Mouse (Mus musculus) brain, adult 10 weeks (tissue): ENCODE measurements around the gene Hist1h2ag. TPM values are rescaled to one million over a fixed set of nuclear protein-coding genes. Genes with fewer than 3 reads are reported as not detected.

ENCODE experiments used
- polyA plus RNA-seq: library from polyadenylated mRNA; stranded (reverse); fragments of 350-450 nt; fragmentation: Illumina TruSeq; extraction: RNeasy Lipid Tissue Mini Kit (QIAGEN cat#74804); gene quantifications from one replicate; pipeline ENCODE4 v1.2.3, GENCODE M21; 2015; ENCODE audit warnings: low read depth, low replicate concordance

The Hist1h2ag gene
- not detected for polyA plus RNA-seq

DNA sequence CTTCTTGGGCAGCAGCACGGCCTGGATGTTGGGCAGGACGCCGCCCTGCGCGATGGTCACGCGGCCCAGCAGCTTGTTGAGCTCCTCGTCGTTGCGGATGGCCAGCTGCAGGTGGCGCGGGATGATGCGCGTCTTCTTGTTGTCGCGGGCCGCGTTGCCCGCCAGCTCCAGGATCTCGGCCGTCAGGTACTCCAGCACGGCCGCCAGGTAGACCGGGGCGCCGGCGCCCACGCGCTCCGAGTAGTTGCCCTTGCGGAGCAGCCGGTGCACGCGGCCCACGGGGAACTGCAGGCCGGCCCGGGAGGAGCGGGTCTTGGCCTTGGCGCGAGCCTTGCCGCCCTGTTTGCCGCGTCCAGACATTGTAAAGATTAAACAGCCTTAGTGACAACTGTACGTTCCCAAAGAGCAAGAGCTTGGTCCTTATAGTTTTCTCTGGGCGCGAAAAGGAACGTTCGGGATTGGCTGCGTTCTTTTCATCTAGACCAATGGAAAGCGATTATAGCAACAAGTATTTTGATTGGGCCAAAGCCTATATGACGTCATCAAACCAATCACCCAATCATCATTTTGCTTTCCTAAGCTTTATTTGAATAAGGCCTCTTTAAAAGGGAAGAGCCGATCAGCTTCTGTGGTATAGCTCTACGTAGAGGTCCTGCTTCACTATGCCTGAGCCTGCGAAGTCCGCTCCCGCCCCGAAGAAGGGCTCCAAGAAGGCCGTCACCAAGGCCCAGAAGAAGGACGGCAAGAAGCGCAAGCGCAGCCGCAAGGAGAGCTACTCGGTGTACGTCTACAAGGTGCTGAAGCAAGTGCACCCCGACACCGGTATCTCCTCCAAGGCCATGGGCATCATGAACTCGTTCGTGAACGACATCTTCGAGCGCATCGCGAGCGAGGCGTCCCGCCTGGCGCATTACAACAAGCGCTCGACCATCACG lies at the start of gene Hist1h2ag, which contains the start of gene Hist1h2bj:
Hist1h2ag (minus strand) TSS at position 377 of the 935 bp plus-strand sequence.
Hist1h2bj (plus strand) TSS at position 647 of the 935 bp plus-strand sequence.

GRCm38 (mm10) chr13:22084140-22084539 lies 41.4 kb upstream of the Hist1h2ag start, which contains the start of gene Vmn1r188:
Gene Vmn1r188 (plus strand): TSS chr13:22084440.

GRCm38 (mm10) chr13:22041142-22041536 lies 1.6 kb downstream of the Hist1h2ag start, which contains the start of gene Hist1h4i:
Gene Hist1h4i (minus strand): TSS chr13:22041362.

DNA sequence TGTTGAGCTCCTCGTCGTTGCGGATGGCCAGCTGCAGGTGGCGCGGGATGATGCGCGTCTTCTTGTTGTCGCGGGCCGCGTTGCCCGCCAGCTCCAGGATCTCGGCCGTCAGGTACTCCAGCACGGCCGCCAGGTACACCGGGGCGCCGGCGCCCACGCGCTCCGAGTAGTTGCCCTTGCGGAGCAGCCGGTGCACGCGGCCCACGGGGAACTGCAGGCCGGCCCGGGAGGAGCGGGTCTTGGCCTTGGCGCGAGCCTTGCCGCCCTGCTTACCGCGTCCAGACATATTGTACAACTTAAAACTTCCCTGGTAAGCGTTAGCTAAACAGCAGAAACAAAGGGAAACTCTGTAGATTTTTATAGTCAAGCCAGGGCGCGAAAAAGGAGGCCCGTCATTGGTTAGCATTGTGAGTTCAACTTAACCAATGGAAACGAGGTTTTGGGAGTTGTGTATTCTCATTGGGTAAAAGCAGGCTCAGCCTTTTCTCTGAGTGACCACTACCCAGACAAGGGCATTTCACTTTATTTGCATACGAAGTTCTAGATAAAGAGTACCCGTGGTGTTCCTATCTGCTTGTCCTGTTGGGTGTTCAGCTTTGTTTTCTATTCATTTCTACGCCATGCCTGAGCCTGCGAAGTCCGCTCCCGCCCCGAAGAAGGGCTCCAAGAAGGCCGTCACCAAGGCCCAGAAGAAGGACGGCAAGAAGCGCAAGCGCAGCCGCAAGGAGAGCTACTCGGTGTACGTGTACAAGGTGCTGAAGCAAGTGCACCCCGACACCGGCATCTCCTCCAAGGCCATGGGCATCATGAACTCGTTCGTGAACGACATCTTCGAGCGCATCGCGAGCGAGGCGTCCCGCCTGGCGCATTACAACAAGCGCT lies 7.2 kb downstream of the Hist1h2ag start, which contains the start of the genes Hist1h2ah and Hist1h2bk:
Hist1h2ah (minus strand) TSS at position 302 of the 882 bp plus-strand sequence.
Hist1h2bk (plus strand) TSS at position 604 of the 882 bp plus-strand sequence.

DNA sequence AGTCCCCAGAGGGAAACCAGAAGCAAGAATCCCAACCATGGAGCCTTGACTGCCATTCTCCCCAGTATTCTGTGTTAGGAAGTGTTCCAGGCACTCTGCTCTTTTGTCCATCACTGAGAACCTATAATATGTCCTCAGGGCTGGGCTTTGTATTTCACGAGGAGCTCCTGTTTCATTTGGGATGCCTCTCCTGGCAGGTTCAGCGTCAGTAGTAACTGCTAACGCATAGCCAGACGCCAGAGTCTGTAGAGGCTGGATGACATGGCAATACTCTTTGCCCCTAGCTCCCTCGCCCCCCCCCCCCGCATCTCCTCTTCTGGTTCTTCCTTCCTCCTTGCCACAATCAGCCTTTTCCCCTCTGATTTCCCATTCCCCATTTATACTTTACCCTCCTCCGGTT lies 33.1 kb downstream of the Hist1h2ag start, which contains the start of gene Prss16:
Prss16 (minus strand) TSS at position 101 of the 400 bp plus-strand sequence.

Other genes with a start within 250 kb of the Hist1h2ag start
- gene Hist1h2bq, start 232.7 kb downstream of the Hist1h2ag start, polyA plus RNA-seq = not detected
- gene Hist1h2ao, start 232.5 kb downstream of the Hist1h2ag start, polyA plus RNA-seq = not detected
- 3.7 TPM for gene Hist1h4m, start 231.2 kb downstream of the Hist1h2ag start, polyA plus RNA-seq
- gene Hist1h4n, start 210.7 kb downstream of the Hist1h2ag start, polyA plus RNA-seq = not detected
- gene Hist1h2ap, start 209.4 kb downstream of the Hist1h2ag start, polyA plus RNA-seq = not detected
- 0.58 TPM for gene Hist1h2br, start 209.2 kb downstream of the Hist1h2ag start, polyA plus RNA-seq
- gene Zfp184, start 97.8 kb downstream of the Hist1h2ag start, polyA plus RNA-seq = 5.2 TPM
- gene Pom121l2, start 61.8 kb downstream of the Hist1h2ag start, polyA plus RNA-seq = not detected
- gene Prss16, start 33.2 kb downstream of the Hist1h2ag start, polyA plus RNA-seq = 1.8 TPM
- gene Hist1h2ah, start 7.4 kb downstream of the Hist1h2ag start, polyA plus RNA-seq = not detected
- gene Hist1h2bk, start 7.1 kb downstream of the Hist1h2ag start, polyA plus RNA-seq = not detected
- 6.2 TPM for gene Hist1h4i, start 1.6 kb downstream of the Hist1h2ag start, polyA plus RNA-seq
- gene Hist1h2bj, start 270 bp upstream of the Hist1h2ag start, polyA plus RNA-seq = not detected
- gene Vmn1r188, start 41.5 kb upstream of the Hist1h2ag start, polyA plus RNA-seq = not detected
- not detected for gene Vmn1r189, start 62.9 kb upstream of the Hist1h2ag start, polyA plus RNA-seq
- not detected for gene Vmn1r191, start 141.0 kb upstream of the Hist1h2ag start, polyA plus RNA-seq
- not detected for gene Vmn1r192, start 148.2 kb upstream of the Hist1h2ag start, polyA plus RNA-seq
- not detected for gene Vmn1r193, start 180.2 kb upstream of the Hist1h2ag start, polyA plus RNA-seq
- not detected for gene Vmn1r194, start 201.3 kb upstream of the Hist1h2ag start, polyA plus RNA-seq
- gene Vmn1r195, start 227.6 kb upstream of the Hist1h2ag start, polyA plus RNA-seq = not detected
- gene Vmn1r196, start 247.0 kb upstream of the Hist1h2ag start, polyA plus RNA-seq = not detected